Mouse (Mus musculus) frontal cortex, adult (tissue): ENCODE results near the gene Abat.

Experiments used
- ATAC-seq: cut with Nextera tagmentation; 2 replicates; pipeline ENCODE4 v1.9.2; 2017; ENCODE audit warnings: mild to moderate bottlenecking, moderate library complexity, mixed read lengths; ENCODE audit not compliant: low TSS enrichment

Abat gene

DNA sequence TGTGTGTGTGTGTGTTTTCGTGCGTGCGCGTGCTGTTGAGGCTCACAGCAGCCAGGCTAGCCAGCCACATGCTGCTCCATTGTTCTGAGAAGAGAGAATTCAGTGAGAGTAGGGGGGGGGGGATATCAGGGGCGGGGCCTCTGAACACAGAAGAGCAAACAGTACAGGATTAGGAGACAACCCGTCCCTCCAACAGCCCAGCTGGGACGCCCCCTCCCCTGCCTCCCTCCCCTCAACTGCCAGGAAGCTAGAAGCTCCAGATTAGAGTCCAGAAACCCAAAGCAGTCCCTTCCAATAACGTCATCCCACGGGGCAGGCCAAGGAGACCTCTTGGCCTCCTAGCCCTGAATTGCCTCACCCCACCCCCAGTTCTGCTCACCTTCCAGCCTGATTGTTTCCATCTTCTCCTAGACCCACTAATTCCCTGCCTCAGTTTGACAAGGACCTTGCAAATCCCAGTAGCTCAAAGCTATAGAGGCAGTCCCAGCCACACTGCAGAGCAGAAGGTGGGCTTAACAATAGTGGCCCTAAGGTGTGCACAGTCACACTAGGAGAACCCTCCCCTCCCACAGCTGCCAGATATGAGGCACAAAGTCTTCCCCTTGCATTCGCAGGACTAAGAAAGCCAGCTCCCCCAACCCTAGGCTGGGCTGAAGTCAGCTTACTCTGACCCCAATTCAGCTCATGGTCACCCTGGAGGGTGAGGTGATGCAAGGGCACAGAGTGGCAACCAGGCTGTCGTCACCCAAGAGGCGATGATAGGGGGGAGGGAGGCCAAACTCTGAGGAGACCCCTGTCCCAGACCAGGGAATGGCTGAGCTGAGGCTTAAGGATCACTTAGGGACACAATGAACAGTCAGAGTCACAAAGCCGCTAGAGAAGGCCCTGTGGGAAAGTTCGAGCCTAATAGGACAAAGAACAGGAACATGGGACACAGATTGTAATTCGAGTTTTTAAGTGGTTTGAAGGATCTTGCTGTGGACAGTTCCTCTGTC, 157.1 kb downstream of the Abat start:
- no peak for ATAC-seq
